Mouse (Mus musculus) brain, embryonic 18.5 days (tissue): ENCODE measurements at regions not wholly inside any gene's neighbourhood (a gene's known extent, or its start where the extent isn't known, plus 50 kb on each side); places are given as distances from the start of the nearest gene placed in this dataset.

Experiments
- DNase-seq: peaks from one replicate; pipeline ENCODE4 v3.0.0-alpha.2; 2012; ENCODE audit warnings: low read depth, low spot score

GRCm38 (mm10) chr12:68554943-68555627 is 603.9 kb downstream of the Rps29 start:
- DNase-seq, result no peak

- no peak for DNase-seq
Observed at GRCm38 (mm10) chr12:68554292-68554691, 604.7 kb downstream of the Rps29 start.

GRCm38 (mm10) chr12:68541811-68542210 is 617.2 kb downstream of the Rps29 start:
- DNase-seq, result peak; percentile 30

GRCm38 (mm10) chr12:68500794-68501193 is 658.2 kb downstream of the Rps29 start:
- DNase-seq, result no peak

GRCm38 (mm10) chr12:68463032-68463431 is 696.0 kb downstream of the Rps29 start:
- DNase-seq, result peak; percentile 24

GRCm38 (mm10) chr12:68458196-68458595 is 700.8 kb downstream of the Rps29 start:
- DNase-seq, result no peak

GRCm38 (mm10) chr12:68426601-68427000 is 732.4 kb downstream of the Rps29 start:
- DNase-seq, result no peak

- no peak for DNase-seq
Observed at GRCm38 (mm10) chr12:68425006-68425405, 734.0 kb downstream of the Rps29 start.
